Comparison of ENCODE assay signal across 8 mouse cellular contexts in the genomic region with DNA sequence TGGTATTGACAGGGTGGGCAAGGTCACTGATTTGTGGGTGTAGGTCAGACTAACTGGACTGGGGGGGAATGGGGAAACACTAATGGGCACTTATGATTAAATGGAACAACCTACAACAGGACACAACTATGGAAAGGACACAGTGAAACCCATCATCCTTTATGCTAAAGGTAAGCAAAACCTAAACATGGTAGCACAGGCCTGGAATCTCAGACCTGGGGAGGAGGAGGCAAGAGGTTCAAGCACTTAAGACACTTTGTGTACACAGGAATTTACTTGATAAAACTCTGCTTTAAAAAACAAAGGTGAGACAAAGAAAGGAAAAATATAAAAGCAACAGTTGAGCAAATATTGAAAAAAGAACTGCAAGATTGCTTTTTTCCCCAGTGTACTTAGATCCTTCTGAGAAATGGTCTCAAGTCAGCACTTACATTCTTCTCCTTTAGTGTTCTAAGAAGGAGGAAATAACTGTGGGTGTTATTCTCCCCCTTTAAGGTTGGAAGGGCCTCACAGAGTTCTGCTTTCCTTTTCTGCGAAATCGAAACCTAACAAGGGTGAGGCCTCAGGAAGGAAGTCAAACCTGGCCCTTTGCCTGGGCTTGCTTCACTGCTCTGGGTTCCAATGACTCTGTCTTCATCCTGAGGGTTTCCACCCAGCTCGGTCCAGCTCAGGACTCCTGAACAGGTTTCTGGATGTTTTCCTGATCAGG. TPM values are rescaled to one million over a fixed set of nuclear protein-coding genes. Genes with fewer than 3 reads are reported as not detected.
A peak's percentile ranks its signal among the peaks of the same experiment; 100 is the strongest.
DNase-seq lines count a peak whose midpoint lies in the region; ATAC-seq and TF ChIP-seq lines count a peak whose summit lies in the region.

No protein-coding gene starts in this region.

- H3K27ac ChIP-seq in lung, postnatal 0 days (ENCODE audit: low read length), result peak overlapping the region; percentile 87
- H3K27ac ChIP-seq in forebrain, embryonic 12.5 days, result no peak overlapping the region

- no peaks in the 10 kb centered on the region for H3K36me3 ChIP-seq in lung, postnatal 0 days (ENCODE audit: insufficient read depth, low read length)
- H3K36me3 ChIP-seq in splenic B cell, adult 2 months (ENCODE audit: control insufficient read depth, insufficient read depth, low read length, poor library complexity, severe bottlenecking), result no peaks in the 10 kb centered on the region
- no peaks in the 10 kb centered on the region for H3K36me3 ChIP-seq in forebrain, embryonic 12.5 days (replicated peaks)

- no peaks in the 10 kb centered on the region for H3K27me3 ChIP-seq in lung, postnatal 0 days (replicated peaks; ENCODE audit: insufficient read depth, low read length)
- H3K27me3 ChIP-seq in splenic B cell, adult 2 months (ENCODE audit: control insufficient read depth, insufficient read depth, low read length, poor library complexity, severe bottlenecking), result no peaks in the 10 kb centered on the region
- H3K27me3 ChIP-seq in forebrain, embryonic 12.5 days, result no peaks in the 10 kb centered on the region

- H3K9me3 ChIP-seq in lung, postnatal 0 days (ENCODE audit: low read length), result no peaks in the 10 kb centered on the region
- H3K9me3 ChIP-seq in forebrain, embryonic 12.5 days, result no peaks in the 10 kb centered on the region

- no peak overlapping the region for H3K9ac ChIP-seq in lung, postnatal 0 days (replicated peaks; ENCODE audit: low read depth)
- no peak overlapping the region for H3K9ac ChIP-seq in forebrain, embryonic 12.5 days

- WGBS in lung, postnatal 0 days, result 31% methylated on average over 3 of the region's 3 CpGs
- 88% methylated on average over 3 of the region's 3 CpGs for WGBS in forebrain, embryonic 12.5 days

- no peak overlapping the region for H3K4me3 ChIP-seq in lung, postnatal 0 days (ENCODE audit: low read depth, low read length)
- no peak overlapping the region for H3K4me3 ChIP-seq in forebrain, embryonic 12.5 days (replicated peaks)

- TF ChIP-seq CTCF in lung, postnatal 0 days (IDR thresholded peaks at IDR 0.05), result no peak

- no peak overlapping the region for H3K4me2 ChIP-seq in lung, postnatal 0 days (replicated peaks; ENCODE audit: low read depth, low read length)
- no peak overlapping the region for H3K4me2 ChIP-seq in forebrain, embryonic 12.5 days

- TF ChIP-seq EP300 in lung, postnatal 0 days (IDR thresholded peaks at IDR 0.05), result peak; percentile 86

- H3K4me1 ChIP-seq in lung, postnatal 0 days (ENCODE audit: insufficient read depth, low read depth, low read length), result no peaks in the 10 kb centered on the region
- H3K4me1 ChIP-seq in forebrain, embryonic 12.5 days, result no peaks in the 10 kb centered on the region

- peak; percentile 95 for ATAC-seq in lung, postnatal 0 days
- no peak for ATAC-seq in forebrain, embryonic 12.5 days (ENCODE audit: low FRiP score)
- ATAC-seq in frontal cortex, adult (ENCODE audit: low TSS enrichment), result no peak

- peak; percentile 21 for DNase-seq in right cerebral cortex, postnatal 14 days
- no peak for DNase-seq in right cerebral cortex, postnatal 25 days
- peak; percentile 99 for DNase-seq in heart, adult 11 months
- DNase-seq in kidney, adult 8-10 months, result peak; percentile 76 to 78
- DNase-seq in lung, postnatal 0 days (ENCODE audit: low spot score), result peak; percentile 90
- peak; percentile 87 for DNase-seq in splenic B cell, adult 2 months (ENCODE audit: low read depth, low spot score)

RNA-seq across cellular contexts. Expression of a gene that starts 13.0 kb away (rescaled TPM):
- 19.0 and 21.5 TPM in 2 replicates for polyA plus RNA-seq in lung, postnatal 0 days (2015; fragmentation: Nextera tagmentation; extraction: Ambion mirVana)
- polyA plus RNA-seq in forebrain, embryonic 12.5 days (2016; fragmentation: Nextera tagmentation; extraction: Ambion mirVana), result 0.96 and 1.2 TPM in 2 replicates

RNA-seq across cellular contexts. Expression of a gene that starts 38.8 kb away (rescaled TPM):
- polyA plus RNA-seq in lung, postnatal 0 days (2015; fragmentation: Nextera tagmentation; extraction: Ambion mirVana), result 2.3 and 2.4 TPM in 2 replicates
- polyA plus RNA-seq in forebrain, embryonic 12.5 days (2016; fragmentation: Nextera tagmentation; extraction: Ambion mirVana), result not detected in 2 replicates

RNA-seq across cellular contexts. Expression of a gene that starts 57.3 kb away (rescaled TPM):
- polyA plus RNA-seq in lung, postnatal 0 days (2015; fragmentation: Nextera tagmentation; extraction: Ambion mirVana), result 0.33 and 0.54 TPM in 2 replicates
- 0.21 and 0.37 TPM in 2 replicates for polyA plus RNA-seq in forebrain, embryonic 12.5 days (2016; fragmentation: Nextera tagmentation; extraction: Ambion mirVana)
